8 mouse cellular contexts compared by ENCODE assay signal in genomic region chr2:21204912-21205830, GRCm38 (mm10). TPM values are rescaled to one million over a fixed set of nuclear protein-coding genes. Genes with fewer than 3 reads are reported as not detected.
DNase-seq lines count a peak whose midpoint lies in the region; ATAC-seq and TF ChIP-seq lines count a peak whose summit lies in the region.

Gene Enkur, minus strand, starts transcription at chr2:21205365.
Gene Thnsl1, plus strand, starts transcription at chr2:21205724.

- DNase-seq in 416B (ENCODE audit: low read depth): peak; percentile 97
- DNase-seq in heart, adult 8-10 months (ENCODE audit: low spot score): peak; percentile 98
- peak; percentile 99 for DNase-seq in kidney, adult 9 months
- DNase-seq in limb, embryonic 14.5 days (ENCODE audit: low spot score): peak; percentile 97
- DNase-seq in midbrain, postnatal 0 days (ENCODE audit: low spot score): peak; percentile 98
- DNase-seq in spleen, postnatal 14 days (ENCODE audit: low spot score in 2 of 2): peak; percentile 96

- no peaks in the 10 kb centered on the region for H3K36me3 ChIP-seq in embryonic facial prominence, embryonic 15.5 days
- H3K36me3 ChIP-seq in limb, embryonic 14.5 days (ENCODE audit: control insufficient read depth, insufficient read depth, low read length): no peaks in the 10 kb centered on the region
- no peaks in the 10 kb centered on the region for H3K36me3 ChIP-seq in midbrain, postnatal 0 days (ENCODE audit: insufficient read depth, low read length)

- WGBS in bone marrow, adult 2 months: under 1% methylated on average over 43 of the region's 43 CpGs
- WGBS in embryonic facial prominence, embryonic 15.5 days: 3% methylated on average over 43 of the region's 43 CpGs
- 2% methylated on average over 42 of the region's 43 CpGs for WGBS in limb, embryonic 14.5 days
- WGBS in midbrain, postnatal 0 days: 2% methylated on average over 43 of the region's 43 CpGs

- H3K4me3 ChIP-seq in bone marrow, adult 2 months (replicated peaks; ENCODE audit: control insufficient read depth, low read depth, low read length): peak within 1 kb of the TSS; percentile 80
- H3K4me3 ChIP-seq in embryonic facial prominence, embryonic 15.5 days (replicated peaks): peak within 1 kb of the TSS; percentile 72
- peak within 1 kb of the TSS; percentile 59 for H3K4me3 ChIP-seq in limb, embryonic 14.5 days (replicated peaks; ENCODE audit: low read length)
- peak within 1 kb of the TSS; percentile 69 for H3K4me3 ChIP-seq in midbrain, postnatal 0 days (ENCODE audit: low read depth, low read length)

- TF ChIP-seq POLR2A in bone marrow, adult 2 months (IDR thresholded peaks at IDR 0.05; ENCODE audit: borderline replicate concordance, control insufficient read depth, low read depth, low read length): peak; percentile 71; the same call in 1 of the 2 replicates
- TF ChIP-seq POLR2A in limb, embryonic 14.5 days (IDR thresholded peaks at IDR 0.05; ENCODE audit: borderline replicate concordance, extremely low read depth, insufficient read depth, insufficient read length): peak; percentile 89; the same call in 1 of the 2 replicates

- TF ChIP-seq CTCF in bone marrow, adult 2 months (IDR thresholded peaks at IDR 0.05; ENCODE audit: control insufficient read depth, insufficient read depth, low read length): no peak
- TF ChIP-seq CTCF in midbrain, postnatal 0 days (IDR thresholded peaks at IDR 0.05): peak; percentile 26; the same call in 1 of the 2 replicates

- H3K27me3 ChIP-seq in embryonic facial prominence, embryonic 15.5 days: no peaks in the 10 kb centered on the region
- H3K27me3 ChIP-seq in limb, embryonic 14.5 days (ENCODE audit: control insufficient read depth, insufficient read depth, low read length): no peaks in the 10 kb centered on the region
- H3K27me3 ChIP-seq in midbrain, postnatal 0 days (ENCODE audit: insufficient read depth, low read length): no peaks in the 10 kb centered on the region

- H3K4me1 ChIP-seq in bone marrow, adult 2 months (ENCODE audit: control insufficient read depth, insufficient read depth, low read length): no peaks in the 10 kb centered on the region; the same call in 1 of the 2 replicates
- peaks cover 7% of the 10 kb centered on the region for H3K4me1 ChIP-seq in embryonic facial prominence, embryonic 15.5 days
- H3K4me1 ChIP-seq in limb, embryonic 14.5 days (ENCODE audit: control insufficient read depth, insufficient read depth, low read length): no peaks in the 10 kb centered on the region
- H3K4me1 ChIP-seq in midbrain, postnatal 0 days (ENCODE audit: insufficient read depth, low read length): peaks cover 7% of the 10 kb centered on the region

- H3K9ac ChIP-seq in embryonic facial prominence, embryonic 15.5 days: peak within 1 kb of the TSS; percentile 70
- peak within 1 kb of the TSS; percentile 70 for H3K9ac ChIP-seq in limb, embryonic 14.5 days (ENCODE audit: low read depth, low read length, severe bottlenecking)
- peak within 1 kb of the TSS; percentile 85 for H3K9ac ChIP-seq in midbrain, postnatal 0 days (replicated peaks; ENCODE audit: low read length, poor library complexity, severe bottlenecking)

- no peaks in the 10 kb centered on the region for H3K9me3 ChIP-seq in embryonic facial prominence, embryonic 15.5 days (replicated peaks)
- H3K9me3 ChIP-seq in limb, embryonic 14.5 days (ENCODE audit: control insufficient read depth, low read length): no peaks in the 10 kb centered on the region
- H3K9me3 ChIP-seq in midbrain, postnatal 0 days (ENCODE audit: low read length): no peaks in the 10 kb centered on the region

- H3K4me2 ChIP-seq in embryonic facial prominence, embryonic 15.5 days (replicated peaks): peak within 1 kb of the TSS; percentile 86
- peak within 1 kb of the TSS; percentile 81 for H3K4me2 ChIP-seq in limb, embryonic 14.5 days (replicated peaks; ENCODE audit: low read depth, low read length, severe bottlenecking)
- peak within 1 kb of the TSS; percentile 74 for H3K4me2 ChIP-seq in midbrain, postnatal 0 days (ENCODE audit: low read depth, low read length, poor library complexity, severe bottlenecking)

- H3K27ac ChIP-seq in bone marrow, adult 2 months (ENCODE audit: control insufficient read depth, insufficient read depth, low read depth, low read length, poor library complexity): peak within 1 kb of the TSS; percentile 1; the same call in 1 of the 2 replicates
- H3K27ac ChIP-seq in embryonic facial prominence, embryonic 15.5 days (replicated peaks): peak within 1 kb of the TSS; percentile 72
- 0 out of 2 replicates have a peak within 1 kb of the TSS, but pooled peaks have one; percentile 43 for H3K27ac ChIP-seq in limb, embryonic 14.5 days (replicated peaks; ENCODE audit: low read depth, low read length)
- peak within 1 kb of the TSS; percentile 89 for H3K27ac ChIP-seq in midbrain, postnatal 0 days (ENCODE audit: low read depth, low read length)

- peak; percentile 98 for ATAC-seq in embryonic facial prominence, embryonic 15.5 days (ENCODE audit: insufficient number of reproducible peaks, low FRiP score, low TSS enrichment, low read depth)
- ATAC-seq in limb, embryonic 14.5 days (ENCODE audit: low FRiP score, low read depth): peak; percentile 99
- peak; percentile 99 for ATAC-seq in midbrain, postnatal 0 days (ENCODE audit: low FRiP score)

RNA-seq across cellular contexts. Expression of gene Enkur, which starts in this region (rescaled TPM):
- polyA plus RNA-seq in bone marrow, adult 2 months (2011; ENCODE audit: insufficient read depth, insufficient read length, low replicate concordance, missing spikeins): not detected in 2 replicates
- polyA plus RNA-seq in embryonic facial prominence, embryonic 15.5 days (2015; fragmentation: Nextera tagmentation; extraction: Ambion mirVana): 4.9 and 10.9 TPM in 2 replicates
- 1 to 10 TPM; 1.0 to 1.1 (median 1.1) TPM for total RNA-seq in heart, adult 8-10 months (2022)
- 0.41 and 0.83 TPM in 2 replicates for polyA plus RNA-seq in limb, embryonic 14.5 days (2012; rRNA removed)
- 0.50 and 0.76 TPM in 2 replicates for polyA plus RNA-seq in limb, embryonic 14.5 days (2014; fragmentation: Nextera tagmentation; extraction: Ambion mirVana)
- 3.4 and 6.2 TPM in 2 replicates for total RNA-seq in midbrain, postnatal 0 days (2014; rRNA removed)
- 6.6 and 7.7 TPM in 2 replicates for polyA plus RNA-seq in midbrain, postnatal 0 days (2015; fragmentation: Nextera tagmentation; extraction: Ambion mirVana)

RNA-seq across cellular contexts. Expression of gene Thnsl1, which starts in this region (rescaled TPM):
- 0.85 and 0.90 TPM in 2 replicates for polyA plus RNA-seq in bone marrow, adult 2 months (2011; ENCODE audit: insufficient read depth, insufficient read length, low replicate concordance, missing spikeins)
- 6.5 and 7.7 TPM in 2 replicates for polyA plus RNA-seq in embryonic facial prominence, embryonic 15.5 days (2015; fragmentation: Nextera tagmentation; extraction: Ambion mirVana)
- total RNA-seq in heart, adult 8-10 months (2022): 10 to 100 TPM in 1 of 4 experiments, 1 to 10 TPM in 3; 7.4 to 10.5 (median 9.1) TPM
- 3.9 and 4.3 TPM in 2 replicates for polyA plus RNA-seq in limb, embryonic 14.5 days (2012; rRNA removed)
- 5.8 and 6.6 TPM in 2 replicates for polyA plus RNA-seq in limb, embryonic 14.5 days (2014; fragmentation: Nextera tagmentation; extraction: Ambion mirVana)
- 18.2 and 22.6 TPM in 2 replicates for total RNA-seq in midbrain, postnatal 0 days (2014; rRNA removed)
- 17.8 and 18.5 TPM in 2 replicates for polyA plus RNA-seq in midbrain, postnatal 0 days (2015; fragmentation: Nextera tagmentation; extraction: Ambion mirVana)

Comparison
In these comparisons a context has a peak if more than half of its experiments do, and no peak if none do; other contexts are left out.
1. Peak in every context shown above with its lines: DNase-seq, ATAC-seq, H3K4me3 ChIP-seq and H3K27ac ChIP-seq.
2. H3K27ac ChIP-seq: peak in every context shown above with its lines; median percentile 89 in midbrain, postnatal 0 days; 72 in embryonic facial prominence, embryonic 15.5 days; 43 in limb, embryonic 14.5 days; 1 in bone marrow, adult 2 months.